Mouse (Mus musculus): Measurements from ENCODE around the gene Fbxw2.

GRCm38 (mm10) chr2:34799357-34800256, 26.5 kb downstream of the Fbxw2 start, which contains the start of gene Rabepk:
- TF ChIP-seq CTCF (IDR thresholded peaks at IDR 0.05; ENCODE audit: borderline replicate concordance, insufficient read depth, low read length), result no peak
- peak; percentile 65 for TF ChIP-seq POLR2A (IDR thresholded peaks at IDR 0.05; ENCODE audit: low read depth, low read length)
